Mouse (Mus musculus): ENCODE data around the gene Mndal. TPM values are rescaled to one million over a fixed set of nuclear protein-coding genes. Genes with fewer than 3 reads are reported as not detected.
"Not testable (repeated sequence)": the region's sequence is repeated elsewhere in the genome, so short reads cannot be mapped to it uniquely, and the experiment has no call there.

Gene Mndal
- polyA plus RNA-seq, 1 experiment from 2014 or later, result 0.99 TPM

- DNase-seq (ENCODE audit: low spot score), result no peak
- Histone ChIP-seq H3K9ac (no peak overlapping the region), H3K4me3 (replicated peaks; ENCODE audit: low read length) (no peak overlapping the region), H3K27me3 (ENCODE audit: control insufficient read depth, insufficient read depth, low read length) (no peaks in the 10 kb centered on the region), H3K36me3 (replicated peaks; ENCODE audit: control insufficient read depth, insufficient read depth) (no peaks in the 10 kb centered on the region), H3K9me3 (ENCODE audit: control insufficient read depth, low read length) (no peaks in the 10 kb centered on the region), H3K27ac (no peak overlapping the region), H3K4me1 (replicated peaks; ENCODE audit: control insufficient read depth, insufficient read depth, low read length) (no peaks in the 10 kb centered on the region), H3K4me2 (replicated peaks) (no peak overlapping the region)
- ATAC-seq (ENCODE audit: low FRiP score), result no peak
- WGBS, result 84% methylated on average over 12 of the region's 12 CpGs
Measured at GRCm38 (mm10) chr1:173866504-173866903, 75.8 kb downstream of the Mndal start.

- not testable (repeated sequence) for H3K4me2 ChIP-seq (replicated peaks); H3K36me3 ChIP-seq (replicated peaks; ENCODE audit: control insufficient read depth, insufficient read depth); DNase-seq (ENCODE audit: low spot score); ATAC-seq (ENCODE audit: low FRiP score); H3K9me3 ChIP-seq (ENCODE audit: control insufficient read depth, low read length); H3K4me1 ChIP-seq (replicated peaks; ENCODE audit: control insufficient read depth, insufficient read depth, low read length); H3K9ac ChIP-seq; H3K27me3 ChIP-seq (ENCODE audit: control insufficient read depth, insufficient read depth, low read length); H3K27ac ChIP-seq; H3K4me3 ChIP-seq (replicated peaks; ENCODE audit: low read length)
Measured at GRCm38 (mm10) chr1:173853711-173854110, 88.6 kb downstream of the Mndal start.

- not testable (repeated sequence) for H3K27me3 ChIP-seq (ENCODE audit: control insufficient read depth, insufficient read depth, low read length); DNase-seq (ENCODE audit: low spot score); H3K27ac ChIP-seq; H3K9ac ChIP-seq; H3K4me1 ChIP-seq (replicated peaks; ENCODE audit: control insufficient read depth, insufficient read depth, low read length); H3K36me3 ChIP-seq (replicated peaks; ENCODE audit: control insufficient read depth, insufficient read depth); ATAC-seq (ENCODE audit: low FRiP score); H3K4me3 ChIP-seq (replicated peaks; ENCODE audit: low read length); H3K9me3 ChIP-seq (ENCODE audit: control insufficient read depth, low read length); H3K4me2 ChIP-seq (replicated peaks)
- 50% methylated on average over 4 of the region's 4 CpGs for WGBS
Measured at GRCm38 (mm10) chr1:173852853-173853252, 89.4 kb downstream of the Mndal start.

- not testable (repeated sequence) for H3K9me3 ChIP-seq (ENCODE audit: control insufficient read depth, low read length); H3K9ac ChIP-seq; H3K27ac ChIP-seq; H3K4me3 ChIP-seq (replicated peaks; ENCODE audit: low read length); H3K4me2 ChIP-seq (replicated peaks); ATAC-seq (ENCODE audit: low FRiP score); DNase-seq (ENCODE audit: low spot score); H3K36me3 ChIP-seq (replicated peaks; ENCODE audit: control insufficient read depth, insufficient read depth); H3K4me1 ChIP-seq (replicated peaks; ENCODE audit: control insufficient read depth, insufficient read depth, low read length); H3K27me3 ChIP-seq (ENCODE audit: control insufficient read depth, insufficient read depth, low read length)
- 87% methylated on average over 4 of the region's 4 CpGs for WGBS
Measured at GRCm38 (mm10) chr1:173846193-173846592, 96.1 kb downstream of the Mndal start.

- Histone ChIP-seq H3K4me3 (replicated peaks; ENCODE audit: low read length) (no peak overlapping the region), H3K36me3 (replicated peaks; ENCODE audit: control insufficient read depth, insufficient read depth) (no peaks in the 10 kb centered on the region), H3K4me1 (replicated peaks; ENCODE audit: control insufficient read depth, insufficient read depth, low read length) (no peaks in the 10 kb centered on the region), H3K9me3 (ENCODE audit: control insufficient read depth, low read length) (no peaks in the 10 kb centered on the region), H3K27ac (no peak overlapping the region), H3K9ac (no peak overlapping the region), H3K4me2 (replicated peaks) (no peak overlapping the region), H3K27me3 (ENCODE audit: control insufficient read depth, insufficient read depth, low read length) (no peaks in the 10 kb centered on the region)
- DNase-seq (ENCODE audit: low spot score), result no peak
- 93% methylated on average over 1 of the region's 1 CpGs for WGBS
- no peak for ATAC-seq (ENCODE audit: low FRiP score)
Measured at GRCm38 (mm10) chr1:173844754-173845153, 97.5 kb downstream of the Mndal start.

GRCm38 (mm10) chr1:173821481-173821803 is 120.8 kb downstream of the Mndal start:
- not testable (repeated sequence) for ATAC-seq (ENCODE audit: low FRiP score); DNase-seq (ENCODE audit: low spot score)

GRCm38 (mm10) chr1:173820794-173821480 is 121.4 kb downstream of the Mndal start:
- not testable (repeated sequence) for H3K4me1 ChIP-seq (replicated peaks; ENCODE audit: control insufficient read depth, insufficient read depth, low read length); H3K9me3 ChIP-seq (ENCODE audit: control insufficient read depth, low read length); H3K27ac ChIP-seq; H3K9ac ChIP-seq; H3K36me3 ChIP-seq (replicated peaks; ENCODE audit: control insufficient read depth, insufficient read depth); ATAC-seq (ENCODE audit: low FRiP score); DNase-seq (ENCODE audit: low spot score); H3K27me3 ChIP-seq (ENCODE audit: control insufficient read depth, insufficient read depth, low read length); H3K4me2 ChIP-seq (replicated peaks); H3K4me3 ChIP-seq (replicated peaks; ENCODE audit: low read length)
- 89% methylated on average over 2 of the region's 2 CpGs for WGBS

More at GRCm38 (mm10) chr1:173821481-173821803, 120.8 kb downstream of the Mndal start:
- not testable (repeated sequence) for H3K27ac ChIP-seq; H3K9ac ChIP-seq; H3K9me3 ChIP-seq (ENCODE audit: control insufficient read depth, low read length); H3K4me3 ChIP-seq (replicated peaks; ENCODE audit: low read length); H3K36me3 ChIP-seq (replicated peaks; ENCODE audit: control insufficient read depth, insufficient read depth); H3K27me3 ChIP-seq (ENCODE audit: control insufficient read depth, insufficient read depth, low read length); H3K4me2 ChIP-seq (replicated peaks); H3K4me1 ChIP-seq (replicated peaks; ENCODE audit: control insufficient read depth, insufficient read depth, low read length)
- 77% methylated on average over 2 of the region's 2 CpGs for WGBS

GRCm38 (mm10) chr1:173809294-173809693 is 133.0 kb downstream of the Mndal start:
- not testable (repeated sequence) for H3K9me3 ChIP-seq (ENCODE audit: control insufficient read depth, low read length); H3K27ac ChIP-seq; ATAC-seq (ENCODE audit: low FRiP score); H3K27me3 ChIP-seq (ENCODE audit: control insufficient read depth, insufficient read depth, low read length); H3K4me2 ChIP-seq (replicated peaks); H3K9ac ChIP-seq; DNase-seq (ENCODE audit: low spot score); H3K36me3 ChIP-seq (replicated peaks; ENCODE audit: control insufficient read depth, insufficient read depth); H3K4me1 ChIP-seq (replicated peaks; ENCODE audit: control insufficient read depth, insufficient read depth, low read length); H3K4me3 ChIP-seq (replicated peaks; ENCODE audit: low read length)
- 89% methylated on average over 2 of the region's 2 CpGs for WGBS

- ATAC-seq (ENCODE audit: low FRiP score); H3K9me3 ChIP-seq (ENCODE audit: control insufficient read depth, low read length); H3K4me3 ChIP-seq (replicated peaks; ENCODE audit: low read length); H3K27ac ChIP-seq; H3K36me3 ChIP-seq (replicated peaks; ENCODE audit: control insufficient read depth, insufficient read depth); H3K9ac ChIP-seq; H3K4me2 ChIP-seq (replicated peaks); H3K4me1 ChIP-seq (replicated peaks; ENCODE audit: control insufficient read depth, insufficient read depth, low read length); H3K27me3 ChIP-seq (ENCODE audit: control insufficient read depth, insufficient read depth, low read length); DNase-seq (ENCODE audit: low spot score): not testable (repeated sequence)
- 55% methylated on average over 2 of the region's 2 CpGs for WGBS
Measured at GRCm38 (mm10) chr1:173802689-173803281, 139.5 kb downstream of the Mndal start.
